Mouse (Mus musculus) liver, adult 2 months (tissue): ENCODE data around the gene Fth1.

Experiments used
- CTCF ChIP-seq: fragments of 200-500 bp; IDR thresholded peaks from 2 replicates; pipeline ENCODE4 v1.5.1; 2011; ENCODE audit warnings: low read depth, low read length, control low read depth
- POLR2A ChIP-seq: fragments of 200-500 bp; IDR thresholded peaks from 2 replicates; pipeline ENCODE4 v1.6.1; 2011; ENCODE audit warnings: low read length, control low read depth; ENCODE audit not compliant: insufficient read depth; ENCODE audit errors: extremely low read depth

- TF ChIP-seq POLR2A (no peak), CTCF (no peak)
These were observed 28.0 kb upstream of the Fth1 start for GRCm38 (mm10) chr19:9952390-9952789.
